Mouse (Mus musculus): ENCODE measurements around the gene Rps11.
"Not testable (repeated sequence)": the region's sequence is repeated elsewhere in the genome, so short reads cannot be mapped to it uniquely, and the experiment has no call there.

Gene Rps11

DNA sequence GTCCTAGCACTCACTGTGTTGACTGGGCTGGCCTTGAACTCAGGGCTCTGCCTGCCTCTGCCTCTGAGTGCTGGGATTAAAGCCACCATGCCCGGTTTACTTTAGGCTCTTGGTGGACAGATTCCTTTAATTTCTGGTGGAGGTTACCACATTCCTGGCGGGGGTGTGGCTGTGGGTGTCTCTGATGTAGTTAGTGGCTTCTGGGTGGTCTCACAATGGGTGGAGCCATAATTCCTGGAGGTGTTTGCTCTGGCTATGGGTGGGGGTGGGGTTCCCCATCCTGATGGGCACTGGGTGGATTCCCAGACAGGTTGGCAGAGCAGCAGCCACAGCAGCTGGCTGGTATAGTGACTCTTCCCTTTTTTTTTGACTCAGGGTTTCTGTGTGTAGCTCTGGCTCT, 12.3 kb downstream of the Rps11 start:
- DNase-seq (ENCODE audit: low read depth, low spot score), result no peak

DNA sequence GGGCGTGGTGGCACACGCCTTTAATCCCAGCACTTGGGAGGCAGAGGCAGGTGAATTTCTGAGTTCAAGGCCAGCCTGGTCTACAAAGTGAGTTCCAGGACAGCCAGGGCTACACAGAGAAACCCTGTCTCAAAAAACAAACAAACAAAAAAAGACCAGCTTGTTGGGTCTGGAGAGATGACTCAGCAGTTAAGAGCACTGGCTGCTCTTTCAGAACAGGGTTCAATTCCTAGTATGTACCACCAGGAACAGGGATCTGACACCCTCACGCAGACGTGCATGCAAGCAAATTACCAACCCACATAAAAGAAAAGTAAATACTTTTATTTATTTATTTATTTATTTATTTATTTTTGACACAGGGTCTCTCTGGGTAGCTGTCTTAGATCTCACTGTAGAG, 14.2 kb downstream of the Rps11 start:
- not testable (repeated sequence) for DNase-seq (ENCODE audit: low read depth, low spot score)

DNA sequence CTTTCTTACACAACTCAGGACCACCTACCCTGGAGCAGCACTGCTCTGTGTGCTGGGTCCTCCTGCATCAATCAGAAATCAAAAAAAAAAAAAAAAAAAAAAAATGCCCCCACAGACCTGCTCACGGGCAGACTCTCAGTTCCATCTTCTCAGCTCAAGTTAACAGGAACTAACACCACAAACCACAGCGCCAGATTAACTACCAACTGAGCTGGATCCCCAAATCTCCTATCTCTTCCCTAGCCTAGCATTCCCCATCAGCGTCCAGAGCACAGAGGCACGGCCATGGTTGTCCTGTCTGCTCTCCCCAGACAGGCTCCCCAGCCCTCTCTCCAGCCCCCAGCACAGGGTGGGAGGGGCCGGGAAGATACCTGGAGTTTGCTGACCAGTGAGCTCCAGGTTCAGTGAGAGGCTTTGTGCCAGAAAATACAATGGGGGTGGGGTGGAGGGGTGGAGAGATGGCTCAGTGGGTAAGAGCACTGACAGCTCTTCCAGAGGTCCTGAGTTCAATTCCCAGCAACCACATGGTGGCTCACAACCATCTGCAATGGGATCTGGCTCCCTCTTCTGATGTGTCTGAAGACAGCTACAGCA, 17.1 kb downstream of the Rps11 start:
- DNase-seq (ENCODE audit: low read depth, low spot score), result no peak

DNA sequence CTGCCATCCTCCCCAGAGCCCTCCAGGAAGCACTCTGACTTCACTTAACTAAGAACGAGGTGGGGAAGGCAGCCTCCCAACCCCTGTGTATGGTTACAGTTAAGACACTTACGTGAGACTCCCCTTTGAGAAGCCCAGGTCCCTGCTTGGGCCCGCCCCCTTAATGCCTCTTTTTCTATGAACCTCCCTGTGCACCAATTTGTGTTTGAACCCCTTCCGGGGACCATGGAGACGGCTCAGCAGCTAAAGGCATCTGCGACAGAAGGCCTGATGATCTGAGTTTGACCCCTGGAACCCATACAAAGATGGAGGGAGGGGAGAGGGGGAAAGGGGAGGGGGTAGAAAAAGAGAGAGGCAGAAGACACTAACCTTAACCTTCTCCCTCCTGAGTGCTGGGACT, 17.8 kb downstream of the Rps11 start:
- DNase-seq (ENCODE audit: low read depth, low spot score), result no peak

DNA sequence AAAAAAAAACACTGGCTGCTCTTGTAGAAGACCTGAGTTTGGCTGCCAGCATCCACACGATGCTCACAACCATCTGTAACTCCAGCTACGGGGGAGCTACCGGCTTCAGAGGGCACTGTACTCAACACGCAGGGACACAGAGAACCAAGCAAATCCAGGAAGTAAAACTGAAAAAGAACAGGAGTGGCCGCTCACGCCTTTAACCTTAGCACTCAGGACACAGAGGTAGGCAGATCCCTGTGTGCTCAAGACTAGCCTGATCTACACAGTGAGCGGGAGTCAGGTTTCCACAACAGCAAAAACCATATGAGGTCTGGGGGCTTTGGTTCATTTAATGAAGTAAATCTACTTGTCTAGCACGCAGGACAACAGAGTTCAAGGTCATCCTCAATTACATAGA, 18.7 kb downstream of the Rps11 start:
- no peak for DNase-seq (ENCODE audit: low read depth, low spot score)

DNA sequence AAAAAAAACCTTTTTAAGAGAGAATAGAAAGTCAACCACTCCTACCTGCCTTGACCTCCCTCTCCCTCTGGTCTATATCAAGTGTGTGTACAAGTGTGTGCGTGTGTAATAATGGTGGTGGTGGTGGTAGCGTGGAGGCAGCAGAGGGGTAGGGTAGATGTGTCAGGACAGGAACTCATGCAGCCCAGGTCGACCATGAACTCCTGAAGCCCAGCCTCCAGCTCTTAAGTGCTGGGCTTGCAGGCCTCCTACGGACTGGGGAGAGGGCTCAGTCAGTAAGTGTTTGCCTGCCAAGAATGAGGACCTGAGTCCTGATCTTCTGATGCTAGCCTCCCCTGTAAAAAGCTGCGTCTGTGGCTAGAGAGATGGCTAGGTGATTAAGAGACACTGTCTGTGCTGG, 19.3 kb downstream of the Rps11 start:
- DNase-seq (ENCODE audit: low read depth, low spot score), result no peak

DNA sequence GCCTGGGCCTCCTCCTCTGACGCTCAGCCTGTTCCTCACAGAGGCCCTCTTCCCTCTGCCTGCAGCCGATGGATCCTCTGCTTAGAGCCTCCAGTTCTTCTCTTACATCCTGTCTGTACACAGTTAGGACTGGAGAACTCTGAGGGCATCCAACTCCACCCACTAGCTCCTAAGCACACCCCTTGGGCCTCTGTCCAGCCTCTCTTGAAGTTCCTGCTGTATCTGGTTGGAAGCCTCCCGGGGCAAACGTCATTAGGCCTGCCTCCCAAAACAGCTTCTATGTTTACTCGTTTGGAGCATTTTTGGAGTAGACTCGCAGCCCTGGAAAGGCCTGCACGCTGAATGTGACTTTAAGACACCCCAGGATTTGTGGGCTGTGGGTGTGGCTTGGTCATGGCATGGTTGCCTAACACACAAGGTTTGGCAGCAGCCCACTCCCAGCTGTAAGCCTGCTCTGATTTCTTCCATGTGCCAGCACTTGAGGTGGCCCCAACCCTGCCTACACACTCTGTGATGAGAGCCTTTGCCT, 20.5 kb downstream of the Rps11 start, which contains the start of gene Fcgrt:
Fcgrt (minus strand) TSS at position 200 of the 529 bp plus-strand sequence.
- DNase-seq (ENCODE audit: low read depth, low spot score), result no peak

DNA sequence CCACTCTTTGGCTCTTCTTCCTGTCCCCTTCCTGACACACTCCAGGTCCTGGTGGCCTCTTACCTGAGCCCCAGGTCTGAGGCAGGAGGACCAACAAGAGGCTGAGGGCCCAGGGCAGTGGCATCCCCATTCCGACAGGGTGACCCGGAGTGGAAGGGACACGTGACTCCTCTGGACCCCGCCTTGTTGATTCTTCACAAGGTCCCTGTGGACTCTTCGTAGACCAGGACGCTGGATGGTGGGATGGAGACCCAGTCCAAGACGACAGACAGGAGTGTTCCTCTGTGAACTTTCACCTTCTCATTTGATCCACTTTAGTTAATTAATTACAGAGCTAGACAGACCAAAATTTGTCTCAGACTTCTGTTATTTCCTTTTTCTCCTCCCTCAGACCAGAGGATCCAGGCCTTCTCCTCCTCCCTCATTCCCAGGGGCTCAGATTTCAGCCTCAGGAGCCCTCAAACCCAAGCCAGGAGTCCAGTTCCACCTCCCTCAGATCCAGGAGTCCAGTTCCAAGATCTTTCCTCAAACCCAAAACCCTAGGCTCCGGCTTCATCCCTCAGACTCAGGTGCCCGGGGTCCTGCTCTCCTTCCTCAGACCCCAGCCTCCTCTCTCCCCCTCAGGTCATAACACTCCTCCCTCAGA, 21.2 kb downstream of the Rps11 start:
- DNase-seq (ENCODE audit: low read depth, low spot score), result no peak

DNA sequence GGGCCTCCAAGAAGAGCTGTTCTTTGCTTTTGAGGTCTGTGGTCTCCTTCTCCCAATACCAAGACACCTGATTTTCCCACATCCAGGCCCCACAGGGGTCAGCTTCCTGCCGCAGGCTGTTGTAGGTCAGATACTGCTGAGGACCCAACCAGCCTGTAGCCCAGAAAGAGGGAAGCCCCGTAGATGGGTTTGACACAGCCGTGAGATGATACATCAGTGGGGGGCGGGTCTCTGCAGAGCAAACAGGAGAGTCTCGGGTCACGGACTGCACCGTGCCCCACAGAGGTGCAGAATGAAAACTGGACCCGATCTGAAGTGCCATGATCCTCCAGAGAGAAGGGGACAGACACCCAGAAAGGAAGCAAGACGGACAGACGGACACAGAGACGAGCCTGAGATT, 21.8 kb downstream of the Rps11 start:
- no peak for DNase-seq (ENCODE audit: low read depth, low spot score)

DNA sequence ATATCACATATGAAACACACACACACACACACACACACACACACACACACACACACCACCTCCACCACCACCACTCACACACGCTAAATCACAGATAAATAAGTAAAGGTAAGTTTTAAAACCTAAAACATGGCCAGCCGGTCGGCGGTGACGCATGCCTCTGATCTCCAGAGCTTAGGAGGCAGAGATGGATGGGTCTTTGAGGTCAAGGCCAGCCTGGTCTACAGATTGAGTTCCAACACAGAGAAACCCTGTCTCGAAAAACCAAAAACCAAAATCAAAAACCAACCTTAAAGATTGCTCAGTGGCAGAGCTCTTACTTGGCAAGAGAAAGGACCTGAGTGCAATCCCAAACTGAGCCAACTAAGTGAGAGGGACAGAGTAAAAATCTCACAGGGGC, 24.2 kb downstream of the Rps11 start:
- DNase-seq (ENCODE audit: low read depth, low spot score), result no peak

DNA sequence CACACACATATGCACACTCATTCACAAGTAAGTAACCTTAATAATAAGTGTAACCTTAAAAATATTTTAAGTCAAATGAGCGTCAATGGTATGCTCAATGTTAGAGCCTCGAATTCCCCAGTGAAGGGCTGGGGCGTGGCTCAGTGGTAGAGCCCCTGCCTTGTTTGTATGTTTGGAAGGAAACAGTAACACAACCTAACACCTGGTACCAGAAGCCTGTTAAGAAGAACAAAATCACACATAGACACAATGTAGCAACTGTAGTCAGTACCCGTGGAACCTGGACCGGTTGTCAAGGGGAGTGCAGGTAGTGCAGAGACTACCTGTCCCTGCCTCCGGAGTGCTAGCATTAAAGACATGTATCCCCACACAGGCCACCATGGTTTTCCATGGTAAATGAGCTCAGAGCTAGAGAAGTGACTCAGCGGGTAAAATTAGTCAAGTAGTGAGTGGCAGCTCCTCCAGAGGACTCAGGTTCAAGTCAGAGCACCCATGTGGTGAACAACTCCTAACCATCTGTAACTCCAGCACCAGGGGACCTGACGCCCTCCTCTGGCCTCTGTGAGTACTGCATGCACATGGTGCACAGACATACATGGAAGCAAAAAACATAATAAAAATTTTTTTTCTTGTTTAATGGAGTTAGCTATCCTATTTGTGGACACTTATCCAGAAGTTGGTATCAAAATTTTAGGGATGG, 25.5 kb downstream of the Rps11 start:
- no peak for DNase-seq (ENCODE audit: low read depth, low spot score)

DNA sequence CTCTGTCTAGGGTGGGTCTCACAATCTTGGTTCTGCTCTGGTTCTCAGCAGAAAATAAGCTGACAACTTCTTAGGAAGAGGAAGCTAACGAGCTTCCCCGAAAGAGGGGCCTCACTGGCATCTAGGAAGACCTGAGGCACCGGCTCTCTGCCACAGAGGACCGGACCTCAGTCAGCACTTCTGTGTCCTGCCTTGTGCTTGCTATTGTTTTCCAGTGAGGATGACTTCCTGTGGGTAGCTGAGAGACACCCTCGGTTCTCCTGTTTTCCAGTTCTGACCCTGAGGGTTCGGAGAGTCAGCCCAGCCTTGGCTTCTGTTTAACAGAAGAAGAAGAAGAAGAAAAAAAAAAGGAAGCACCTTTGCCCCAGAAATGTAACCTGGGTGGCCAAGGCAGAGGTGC, 26.8 kb downstream of the Rps11 start:
- no peak for DNase-seq (ENCODE audit: low read depth, low spot score)

DNA sequence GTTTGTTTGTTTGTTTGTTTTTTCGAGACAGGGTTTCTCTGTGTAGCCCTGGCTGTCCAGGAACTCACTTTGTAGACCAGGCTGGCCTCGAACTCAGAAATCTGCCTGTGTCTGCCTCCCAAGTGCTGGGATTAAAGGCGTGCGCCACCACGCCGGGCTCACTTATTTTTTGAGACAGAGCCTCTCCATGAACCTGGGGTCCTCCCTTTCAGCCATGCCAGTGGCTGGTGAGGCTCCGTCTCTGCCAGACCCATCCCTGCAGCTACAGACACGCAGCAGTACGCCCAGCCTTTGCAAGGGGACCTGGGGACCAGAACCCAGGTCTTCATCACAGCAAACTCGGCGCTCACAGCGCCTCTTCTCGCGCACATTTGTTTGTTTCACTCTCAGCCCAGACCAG, 28.3 kb downstream of the Rps11 start:
- not testable (repeated sequence) for DNase-seq (ENCODE audit: low read depth, low spot score)

DNA sequence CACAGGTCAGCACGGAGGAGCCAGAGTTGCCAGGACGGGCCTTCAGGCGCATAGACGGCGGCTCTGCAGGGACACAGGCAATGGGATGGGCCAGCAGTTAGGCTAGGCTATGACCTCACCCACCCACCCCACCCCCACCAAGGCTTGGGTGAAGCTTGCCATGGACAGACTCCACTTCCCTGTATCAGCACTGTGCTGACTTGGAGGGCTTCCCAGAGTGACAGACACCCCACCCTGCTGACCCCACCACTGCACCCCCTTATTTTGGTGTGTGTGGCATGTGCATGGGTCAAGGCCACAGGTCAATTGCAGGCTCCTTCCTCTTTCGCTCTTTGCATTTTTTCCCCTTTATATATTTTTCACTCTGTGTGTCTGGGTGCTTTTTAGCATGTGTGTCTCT, 28.9 kb downstream of the Rps11 start:
- no peak for DNase-seq (ENCODE audit: low read depth, low spot score)

DNA sequence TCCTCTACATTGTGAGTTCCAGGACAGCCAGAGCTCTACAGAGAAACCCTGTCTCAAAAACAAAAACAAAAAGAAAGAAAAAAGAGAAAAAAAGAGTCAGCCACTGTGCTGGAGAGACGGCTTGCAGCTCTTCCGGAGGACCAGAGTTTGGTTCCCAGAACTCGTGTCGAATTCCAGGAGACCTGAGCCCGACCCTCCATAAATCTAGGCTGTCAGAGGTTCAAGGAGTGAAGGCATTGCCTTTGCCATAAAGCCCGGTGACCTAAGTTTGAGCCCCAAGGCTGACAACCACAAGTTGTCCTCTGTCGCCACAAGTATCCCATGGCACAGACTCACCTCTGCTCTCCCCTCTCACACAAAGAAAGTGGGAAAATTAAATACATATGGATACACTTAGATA, 30.1 kb downstream of the Rps11 start:
- no peak for DNase-seq (ENCODE audit: low read depth, low spot score)

DNA sequence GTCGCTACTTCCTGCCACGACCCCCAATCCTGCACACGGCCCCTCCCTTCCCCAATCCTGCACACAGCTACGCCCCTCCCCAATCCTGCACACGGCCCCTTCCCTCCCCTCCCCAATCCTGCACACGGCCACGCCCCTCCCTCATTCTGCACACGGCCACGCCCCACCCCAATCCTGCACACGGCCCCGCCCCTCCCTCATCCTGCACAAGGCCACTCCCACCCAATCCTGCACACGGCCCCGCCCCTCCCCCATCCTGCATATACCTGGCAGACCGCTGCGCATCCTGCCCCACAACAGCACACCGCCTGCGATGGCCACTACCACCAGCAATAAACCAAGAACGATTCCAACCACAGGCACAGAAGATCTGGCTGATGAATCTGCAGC, 30.7 kb downstream of the Rps11 start:
- no peak for DNase-seq (ENCODE audit: low read depth, low spot score)

DNA sequence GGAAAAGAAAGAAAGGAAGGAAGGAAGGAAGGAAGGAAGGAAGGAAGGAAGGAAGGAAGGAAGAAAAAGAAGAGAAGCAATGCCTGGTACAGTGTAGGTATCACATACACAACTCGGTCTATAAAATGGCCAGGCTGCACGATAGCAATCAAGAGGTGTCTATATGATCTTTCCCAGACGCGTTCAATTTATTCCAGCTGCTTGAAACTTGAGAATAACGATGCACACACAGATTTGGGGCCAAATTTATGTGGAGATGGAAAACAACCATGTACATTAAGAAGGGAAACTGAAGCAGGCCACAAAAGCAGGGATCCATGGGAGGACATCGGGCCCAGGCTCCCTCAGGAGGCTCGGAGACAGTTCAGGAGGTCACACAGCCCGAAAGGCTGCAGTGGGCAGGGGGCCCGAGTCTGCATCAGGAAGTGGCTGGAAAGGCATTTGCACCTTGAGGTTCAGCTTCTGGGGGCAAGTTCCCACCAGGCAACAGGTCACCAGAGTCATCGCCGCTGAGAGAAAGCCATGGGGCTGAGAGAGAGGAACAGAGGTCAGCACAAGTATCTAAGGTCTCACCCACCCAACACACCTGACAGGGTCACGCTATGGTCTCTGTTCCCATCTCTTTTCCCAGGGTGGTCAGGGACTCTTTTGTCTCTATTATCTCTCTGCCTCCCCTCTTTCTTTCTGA, 31.3 kb downstream of the Rps11 start:
- no peak for DNase-seq (ENCODE audit: low read depth, low spot score)

DNA sequence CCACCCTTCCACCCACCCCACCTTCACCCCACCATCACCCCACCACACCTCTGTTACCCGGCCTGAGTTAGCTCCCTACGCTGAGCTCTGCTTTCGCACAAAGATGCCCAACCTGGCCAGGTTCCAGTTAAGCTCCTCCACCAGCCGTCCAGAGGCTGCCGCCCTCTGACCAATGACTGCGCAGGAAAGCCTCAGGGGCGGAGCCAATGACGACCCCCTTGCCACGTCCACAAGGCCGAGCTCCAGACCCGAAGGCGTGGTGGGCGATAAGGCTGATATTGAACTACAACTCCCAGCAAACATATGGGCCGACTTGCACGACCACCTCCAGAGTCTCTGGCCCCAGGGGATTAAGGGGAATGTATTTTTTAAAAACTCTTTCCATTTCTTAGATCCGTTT, 32.2 kb downstream of the Rps11 start, which contains the start of gene Rcn3:
Rcn3 (minus strand) TSS at position 174 of the 400 bp plus-strand sequence.
- DNase-seq (ENCODE audit: low read depth, low spot score), result peak; percentile 79

DNA sequence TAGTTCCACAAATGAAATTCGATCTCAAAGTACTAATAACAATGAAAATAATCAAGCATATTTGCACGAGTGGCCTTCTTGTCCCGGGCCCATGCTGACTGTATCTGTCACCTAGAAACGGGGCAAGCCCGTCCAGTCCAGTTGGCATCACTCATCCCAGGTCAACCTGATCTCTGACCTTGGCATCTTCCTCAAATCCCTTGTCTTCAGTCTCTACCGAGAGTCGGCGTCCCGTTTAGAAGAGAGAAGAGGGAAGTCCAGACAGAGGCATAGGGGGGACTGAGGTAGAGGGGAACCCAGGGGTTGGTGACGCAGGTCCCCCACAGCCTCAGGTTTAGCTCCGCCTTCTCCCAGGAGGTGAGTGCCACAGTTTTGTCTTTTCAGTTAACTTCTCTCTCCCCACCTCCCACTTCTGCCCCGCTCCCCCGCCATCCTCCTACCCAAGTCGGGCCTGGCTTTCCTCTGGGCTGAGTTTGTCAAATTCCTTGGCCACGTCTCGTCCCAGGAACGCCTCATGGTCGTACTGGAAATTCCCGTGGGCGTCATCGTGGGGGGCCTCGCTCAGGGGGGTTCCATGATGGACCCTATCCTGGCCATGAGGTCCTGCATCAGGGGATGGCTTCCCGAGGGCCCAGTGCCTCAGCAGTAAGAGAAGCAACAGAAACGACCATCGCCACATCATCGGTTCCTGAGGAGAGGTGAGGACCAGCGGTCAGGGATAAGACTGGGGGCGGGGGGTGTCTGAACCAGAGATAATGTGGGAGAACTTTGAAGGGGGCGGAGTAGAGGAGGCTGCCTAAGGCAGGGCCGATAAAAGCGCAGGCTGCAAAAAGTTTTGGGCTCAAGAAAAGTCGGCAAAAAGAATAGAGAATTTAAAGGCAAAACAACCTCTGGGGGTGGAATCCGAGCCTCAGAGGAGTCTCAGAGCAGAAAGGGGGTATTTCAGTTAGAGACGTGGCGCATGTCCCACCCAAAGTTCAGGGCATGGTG, 32.9 kb downstream of the Rps11 start:
- no peak for DNase-seq (ENCODE audit: low read depth, low spot score)

DNA sequence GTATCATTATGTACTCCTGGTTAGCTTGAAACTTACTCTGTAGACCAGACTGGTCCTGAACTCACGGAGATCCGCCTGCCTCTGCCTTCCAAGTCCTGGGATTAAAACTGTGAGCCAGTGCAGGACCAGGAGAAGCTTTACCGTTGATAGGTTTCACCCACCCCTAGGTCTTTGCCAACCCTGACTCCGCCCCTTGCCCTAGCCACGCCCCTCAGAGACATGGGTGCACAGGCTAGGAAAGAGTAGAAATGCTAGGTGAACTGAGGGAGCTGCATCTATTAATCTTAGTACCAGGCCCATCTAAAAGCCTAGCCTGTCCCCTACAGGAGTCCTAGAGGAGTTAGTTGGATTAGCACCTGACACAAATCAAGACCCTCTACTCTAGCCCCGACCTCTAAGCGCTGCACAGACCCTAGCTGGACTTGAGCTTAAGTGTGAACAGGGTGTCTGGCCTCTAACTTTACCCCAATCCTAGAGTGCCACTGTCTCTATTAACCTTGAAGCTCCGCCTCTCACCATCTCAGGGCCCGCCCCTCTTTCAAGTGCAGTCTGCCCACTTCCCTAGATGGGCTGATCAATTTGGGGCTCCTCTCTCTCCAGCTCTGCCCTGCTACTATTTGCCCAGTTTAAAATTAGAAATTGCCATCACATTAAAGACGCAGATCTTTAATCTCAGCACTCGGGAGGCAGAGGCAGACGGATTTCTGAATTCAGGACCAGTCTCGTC, 33.8 kb downstream of the Rps11 start:
- DNase-seq (ENCODE audit: low read depth, low spot score), result no peak
